Mouse (Mus musculus) gastrocnemius, adult 8-10 months (tissue): ENCODE results near the gene Car4. TPM values are rescaled to one million over a fixed set of nuclear protein-coding genes. Genes with fewer than 3 reads are reported as not detected.

ENCODE experiments used
- DNase-seq, 2 experiments: peaks; one replicate each; pipeline ENCODE4 v3.0.0; 2022; ENCODE audit warnings: low spot score in 2 of 2
- total RNA-seq, 4 experiments: library from RNA; stranded (reverse); gene quantifications; 2 replicates each; pipeline ENCODE4 v1.2.4; 2022

Gene Car4
- 1 to 10 TPM; 3.4 to 8.8 (median 7.0) TPM for total RNA-seq

GRCm38 (mm10) chr11:84957591-84958270 lies at the start of gene Car4:
TSS of gene Car4 (plus strand) at chr11:84957786.
- no peak for DNase-seq

- DNase-seq, result no peak
Observed at GRCm38 (mm10) chr11:84908480-84908879, 49.1 kb upstream of the Car4 start.

GRCm38 (mm10) chr11:84910411-84910810 lies 47.2 kb upstream of the Car4 start:
- DNase-seq, result no peak

GRCm38 (mm10) chr11:84914673-84915072 lies 42.9 kb upstream of the Car4 start:
- DNase-seq, result no peak

GRCm38 (mm10) chr11:84916053-84916702 lies 41.4 kb upstream of the Car4 start, which contains the start of gene Znhit3:
TSS of gene Znhit3 (minus strand) at chr11:84916366.
- peak; percentile 73 to 75 for DNase-seq

- no peak for DNase-seq
Observed at GRCm38 (mm10) chr11:84916703-84917300, 40.8 kb upstream of the Car4 start.

- peak; percentile 71 to 77 for DNase-seq
Observed at GRCm38 (mm10) chr11:84918425-84918824, 39.2 kb upstream of the Car4 start.

GRCm38 (mm10) chr11:84919276-84919675 lies 38.3 kb upstream of the Car4 start:
- no peak for DNase-seq

GRCm38 (mm10) chr11:84919951-84920350 lies 37.6 kb upstream of the Car4 start:
- no peak for DNase-seq

GRCm38 (mm10) chr11:84920981-84921380 lies 36.6 kb upstream of the Car4 start:
- no peak for DNase-seq

GRCm38 (mm10) chr11:84932261-84932660 lies 25.3 kb upstream of the Car4 start:
- no peak for DNase-seq

GRCm38 (mm10) chr11:84939508-84940053 lies 18.0 kb upstream of the Car4 start:
- DNase-seq, result no peak

- no peak for DNase-seq
Observed at GRCm38 (mm10) chr11:84940140-84940539, 17.4 kb upstream of the Car4 start.

- DNase-seq, result no peak
Observed at GRCm38 (mm10) chr11:84943948-84944347, 13.6 kb upstream of the Car4 start.

GRCm38 (mm10) chr11:84944639-84945435 lies 12.7 kb upstream of the Car4 start:
- no peak for DNase-seq

- DNase-seq, result no peak
Observed at GRCm38 (mm10) chr11:84945841-84946240, 11.7 kb upstream of the Car4 start.

- DNase-seq, result no peak
Observed at GRCm38 (mm10) chr11:84947206-84947605, 10.4 kb upstream of the Car4 start.

- no peak for DNase-seq
Observed at GRCm38 (mm10) chr11:84948114-84948513, 9.5 kb upstream of the Car4 start.

GRCm38 (mm10) chr11:84948526-84948925 lies 9.1 kb upstream of the Car4 start:
- DNase-seq, result no peak

GRCm38 (mm10) chr11:84952611-84953010 lies 5.0 kb upstream of the Car4 start:
- DNase-seq, result no peak

- DNase-seq, result no peak
Observed at GRCm38 (mm10) chr11:84956400-84956799, 1.2 kb upstream of the Car4 start.
